Mouse (Mus musculus) myocyte (in vitro differentiated cells): ENCODE measurements around the gene Tmem203. TPM values are rescaled to one million over a fixed set of nuclear protein-coding genes. Genes with fewer than 3 reads are reported as not detected.

ENCODE experiments used
- H3K27me3 ChIP-seq: one replicate; pipeline ENCODE4 v1.6.1; 2011; ENCODE audit not compliant: control insufficient read depth, insufficient read depth, insufficient read length
- H3K36me3 ChIP-seq: one replicate; pipeline ENCODE4 v1.6.1; 2011; ENCODE audit not compliant: control insufficient read depth, insufficient read depth
- H3K4me2 ChIP-seq: one replicate; pipeline ENCODE4 v1.6.1; 2011; ENCODE audit warnings: low read depth, control low read depth
- H3K4me3 ChIP-seq: one replicate; pipeline ENCODE4 v1.5.1; 2011; ENCODE audit warnings: mild to moderate bottlenecking, control low read depth, moderate library complexity
- H3K79me2 ChIP-seq: one replicate; pipeline ENCODE4 v1.6.1; 2011; ENCODE audit not compliant: control insufficient read depth, insufficient read depth
- H3ac ChIP-seq: one replicate; pipeline ENCODE4 v1.6.1; 2011; ENCODE audit not compliant: control insufficient read depth, insufficient read length
- CEBPB ChIP-seq: IDR thresholded peaks from 2 replicates; pipeline ENCODE4 v1.6.1; 2011; ENCODE audit warnings: mild to moderate bottlenecking, moderate library complexity; ENCODE audit not compliant: poor library complexity, insufficient read depth, severe bottlenecking
- E2F4 ChIP-seq: IDR thresholded peaks from one replicate; pipeline ENCODE4 v1.6.1; 2011; ENCODE audit warnings: mild to moderate bottlenecking, control low read depth, moderate library complexity; ENCODE audit not compliant: insufficient read depth
- MAX ChIP-seq: IDR thresholded peaks from one replicate; pipeline ENCODE4 v1.6.1; 2011; ENCODE audit warnings: low read depth, mild to moderate bottlenecking, control low read depth
- MYOD1 ChIP-seq, 3 experiments: IDR thresholded peaks; one replicate each; pipeline ENCODE4 v1.6.1; 2011; ENCODE audit warnings: control low read depth in 2 of 3, low read depth in 2 of 3, mild to moderate bottlenecking in 2 of 3, moderate library complexity in 1 of 3; ENCODE audit not compliant: insufficient read length in 2 of 3, control insufficient read depth in 1 of 3
- MYOG ChIP-seq, 3 experiments: IDR thresholded peaks; one replicate each; pipeline ENCODE4 v1.6.1; 2011; ENCODE audit warnings: control low read depth in 2 of 3, low read depth in 2 of 3, mild to moderate bottlenecking in 2 of 3; ENCODE audit not compliant: insufficient read length in 2 of 3, control insufficient read depth in 1 of 3, insufficient read depth in 1 of 3
- POLR2A ChIP-seq: IDR thresholded peaks from one replicate; pipeline ENCODE4 v1.6.1; 2011; ENCODE audit warnings: low read depth, mild to moderate bottlenecking, control low read depth, moderate library complexity; ENCODE audit not compliant: insufficient read length
- POLR2AphosphoS2 ChIP-seq: IDR thresholded peaks from one replicate; pipeline ENCODE4 v1.6.1; 2011; ENCODE audit warnings: low read depth, control low read depth; ENCODE audit not compliant: insufficient read length
- REST ChIP-seq: IDR thresholded peaks from one replicate; pipeline ENCODE4 v1.6.1; 2011; ENCODE audit warnings: mild to moderate bottlenecking, control low read depth, moderate library complexity; ENCODE audit not compliant: insufficient read depth, insufficient read length
- SRF ChIP-seq: IDR thresholded peaks from one replicate; pipeline ENCODE4 v1.6.1; 2011; ENCODE audit warnings: low read depth; ENCODE audit not compliant: control insufficient read depth, insufficient read length
- TCF12 ChIP-seq: IDR thresholded peaks from one replicate; pipeline ENCODE4 v1.6.1; 2011; ENCODE audit warnings: mild to moderate bottlenecking, control low read depth; ENCODE audit not compliant: poor library complexity, insufficient read depth, severe bottlenecking
- TCF3 ChIP-seq: IDR thresholded peaks from one replicate; pipeline ENCODE4 v1.6.1; 2011; ENCODE audit warnings: low read depth, control low read depth; ENCODE audit not compliant: insufficient read length
- USF1 ChIP-seq: IDR thresholded peaks from one replicate; pipeline ENCODE4 v1.6.1; 2011; ENCODE audit warnings: low read depth, mild to moderate bottlenecking, control low read depth, moderate library complexity
- polyA plus RNA-seq: library from polyadenylated mRNA; unstranded; fragments of >200 nt; fragmentation: generic; extraction: Trizol; gene quantifications from one replicate; pipeline ENCODE4 v1.2.1, GENCODE M21; 2012; ENCODE audit warnings: missing spikeins

Gene Tmem203
- polyA plus RNA-seq, 1 experiment = 47.2 TPM

DNA sequence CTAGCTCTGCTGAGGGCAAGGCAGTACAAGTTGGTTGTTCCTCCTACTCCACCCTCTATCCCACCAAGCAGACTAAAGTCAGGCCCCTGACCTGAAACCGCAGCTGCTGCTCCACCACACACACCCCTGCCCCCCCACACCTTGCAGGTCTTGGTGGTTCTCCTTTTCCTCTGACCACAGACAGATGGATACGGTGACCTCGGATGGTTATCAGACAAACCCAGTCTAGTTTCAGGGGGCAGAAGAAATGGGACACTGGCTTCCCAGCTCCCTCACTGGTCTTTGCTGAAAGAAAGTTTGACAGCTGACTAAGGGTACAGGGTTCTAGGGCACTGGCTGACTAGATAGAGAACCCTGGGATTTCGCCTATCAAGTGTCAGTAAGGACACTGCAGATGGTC, 21.8 kb upstream of the Tmem203 start:
- H3ac ChIP-seq = no peak overlapping the region
- peaks cover 69% of the 10 kb centered on the region for H3K27me3 ChIP-seq
- no peaks in the 10 kb centered on the region for H3K79me2 ChIP-seq
- TF ChIP-seq MAX = no peak
- TF ChIP-seq POLR2A = no peak
- TF ChIP-seq SRF = no peak
- TF ChIP-seq MYOG (IDR thresholded peaks at IDR 0.05; ENCODE audit: control insufficient read depth in 1 of 3, insufficient read depth in 1 of 3, insufficient read length in 2 of 3, low read depth in 2 of 3) = no peak
- TF ChIP-seq TCF3 = no peak
- no peak for TF ChIP-seq REST
- no peak for TF ChIP-seq POLR2AphosphoS2
- no peak for TF ChIP-seq MYOD1 (IDR thresholded peaks at IDR 0.05; ENCODE audit: control insufficient read depth in 1 of 3, insufficient read length in 2 of 3, low read depth in 2 of 3)
- TF ChIP-seq USF1 = no peak
- no peak for TF ChIP-seq CEBPB
- TF ChIP-seq E2F4 = no peak
- no peak for TF ChIP-seq TCF12
- H3K4me3 ChIP-seq = no peak overlapping the region
- H3K36me3 ChIP-seq = no peaks in the 10 kb centered on the region
- no peak overlapping the region for H3K4me2 ChIP-seq

DNA sequence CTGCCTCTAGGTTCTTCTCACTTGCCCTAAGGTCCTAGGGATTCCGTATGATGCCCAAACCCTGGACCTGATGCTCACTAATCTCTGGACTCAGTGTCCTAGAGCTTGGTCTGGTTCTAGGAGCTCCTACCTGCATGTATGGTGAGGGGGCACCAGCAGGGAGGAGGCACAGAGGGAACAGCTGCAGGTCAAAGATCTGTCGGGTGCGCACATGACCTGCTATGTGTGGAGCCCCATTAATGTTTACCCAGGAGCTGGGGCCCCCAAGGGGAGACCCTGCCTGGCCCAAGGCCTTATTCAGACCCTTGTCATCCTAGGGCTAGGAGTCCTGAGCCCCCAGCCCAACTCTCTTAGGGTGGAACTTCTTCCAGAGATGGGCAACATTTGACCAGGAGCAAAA, 21.2 kb upstream of the Tmem203 start, which contains the start of gene Slc34a3:
TSS of gene Slc34a3 (minus strand) at position 315 of the 400 bp plus-strand sequence.
- no peaks in the 10 kb centered on the region for H3K79me2 ChIP-seq
- no peak within 1 kb of the TSS for H3K4me2 ChIP-seq
- H3K36me3 ChIP-seq = no peaks in the 10 kb centered on the region
- TF ChIP-seq MYOG (IDR thresholded peaks at IDR 0.05; ENCODE audit: control insufficient read depth in 1 of 3, insufficient read depth in 1 of 3, insufficient read length in 2 of 3, low read depth in 2 of 3) (no peak), MYOD1 (IDR thresholded peaks at IDR 0.05; ENCODE audit: control insufficient read depth in 1 of 3, insufficient read length in 2 of 3, low read depth in 2 of 3) (no peak), POLR2AphosphoS2 (no peak), TCF3 (no peak), E2F4 (no peak), TCF12 (no peak), REST (no peak), MAX (no peak), CEBPB (no peak)
- H3K4me3 ChIP-seq = no peak within 1 kb of the TSS
- peaks cover 69% of the 10 kb centered on the region for H3K27me3 ChIP-seq
- H3ac ChIP-seq = no peak within 1 kb of the TSS

DNA sequence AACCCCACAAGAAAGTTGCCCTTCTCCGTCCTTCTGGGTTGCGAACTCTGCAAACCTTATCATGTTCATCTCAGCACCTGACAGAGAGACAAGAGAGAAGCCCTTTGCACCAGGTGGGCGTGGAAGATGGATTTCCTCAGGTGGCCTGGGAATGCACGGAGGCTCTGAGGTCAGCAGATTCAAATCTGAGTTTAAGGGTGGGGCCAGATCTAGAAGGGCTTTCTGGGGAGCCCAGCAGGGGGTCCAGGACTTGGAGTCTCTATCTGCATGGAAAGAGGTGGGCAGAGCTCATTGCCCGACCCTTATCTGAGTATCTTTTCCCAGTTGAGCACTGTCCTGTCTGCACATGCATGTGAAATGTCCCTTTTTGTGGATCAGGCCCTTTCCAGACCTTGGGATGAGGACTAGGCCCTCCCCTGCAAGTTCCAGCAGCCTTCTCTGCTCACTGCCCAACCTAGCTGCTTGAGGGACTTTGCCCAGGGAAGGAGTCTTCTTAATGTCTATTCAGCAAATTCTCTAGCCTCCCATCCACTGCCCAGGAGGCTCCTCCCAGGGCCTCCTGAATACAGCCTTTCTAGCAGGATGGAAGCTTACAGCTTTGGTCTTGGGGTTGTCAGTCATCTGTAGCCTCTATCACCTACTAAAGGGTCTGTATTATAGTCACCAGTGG, 20.6 kb upstream of the Tmem203 start:
- Histone ChIP-seq H3K4me2 (no peak overlapping the region), H3ac (no peak overlapping the region), H3K79me2 (no peaks in the 10 kb centered on the region), H3K4me3 (no peak overlapping the region), H3K27me3 (peaks cover 69% of the 10 kb centered on the region), H3K36me3 (no peaks in the 10 kb centered on the region)
- no peak for TF ChIP-seq E2F4
- TF ChIP-seq REST = no peak
- no peak for TF ChIP-seq SRF
- no peak for TF ChIP-seq USF1
- no peak for TF ChIP-seq CEBPB
- no peak for TF ChIP-seq POLR2AphosphoS2
- TF ChIP-seq POLR2A = no peak
- TF ChIP-seq TCF12 = no peak
- TF ChIP-seq TCF3 = no peak
- no peak for TF ChIP-seq MYOD1 (IDR thresholded peaks at IDR 0.05; ENCODE audit: control insufficient read depth in 1 of 3, insufficient read length in 2 of 3, low read depth in 2 of 3)
- no peak for TF ChIP-seq MYOG (IDR thresholded peaks at IDR 0.05; ENCODE audit: control insufficient read depth in 1 of 3, insufficient read depth in 1 of 3, insufficient read length in 2 of 3, low read depth in 2 of 3)
- TF ChIP-seq MAX = no peak

DNA sequence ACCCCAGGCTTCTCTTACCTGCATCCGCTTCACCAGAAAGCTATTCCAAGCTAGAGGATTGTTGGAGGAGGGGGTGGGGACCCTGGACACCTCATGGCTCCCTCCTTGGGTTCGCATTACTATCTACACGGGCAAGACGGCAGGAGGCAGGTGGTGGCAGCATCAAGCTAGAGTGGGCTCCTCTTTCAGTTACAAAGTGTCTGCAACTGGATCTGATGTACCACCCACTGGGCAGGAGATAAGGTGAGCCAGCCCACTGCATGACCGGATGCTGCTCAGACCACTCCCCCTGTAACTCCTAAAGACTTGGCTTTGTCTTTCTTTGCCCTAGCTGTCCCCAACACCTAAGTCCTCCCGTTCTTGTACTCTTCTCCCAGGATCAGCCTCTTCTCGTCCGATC, 18.6 kb upstream of the Tmem203 start, which contains the start of gene Rnf224:
TSS of gene Rnf224 (minus strand) at position 174 of the 400 bp plus-strand sequence.
- Histone ChIP-seq H3K27me3 (peaks cover 55% of the 10 kb centered on the region), H3K79me2 (no peaks in the 10 kb centered on the region), H3K4me3 (no peak within 1 kb of the TSS), H3ac (no peak within 1 kb of the TSS), H3K4me2 (no peak within 1 kb of the TSS), H3K36me3 (no peaks in the 10 kb centered on the region)
- no peak for TF ChIP-seq MAX
- no peak for TF ChIP-seq MYOG (IDR thresholded peaks at IDR 0.05; ENCODE audit: control insufficient read depth in 1 of 3, insufficient read depth in 1 of 3, insufficient read length in 2 of 3, low read depth in 2 of 3)

DNA sequence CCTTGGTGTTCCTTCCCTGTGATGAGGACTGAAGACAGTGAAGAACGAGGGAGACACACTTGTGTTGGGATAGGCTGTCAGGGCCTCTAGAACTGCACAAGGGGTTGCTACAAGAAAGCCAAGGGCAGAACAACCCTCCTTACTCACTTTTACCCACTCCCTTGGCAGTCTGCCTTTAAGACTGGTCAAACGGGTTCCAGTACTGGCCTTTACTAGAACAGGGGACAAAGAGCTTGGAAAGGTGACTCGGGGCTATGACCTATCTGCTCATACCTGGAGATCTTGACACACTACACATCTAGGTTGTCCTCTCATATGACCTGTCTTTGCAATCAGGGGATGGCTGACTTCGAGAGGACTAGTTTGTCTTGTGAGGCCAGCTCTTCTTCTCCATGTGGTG, 17.7 kb upstream of the Tmem203 start:
- Histone ChIP-seq H3K79me2 (no peaks in the 10 kb centered on the region), H3K27me3 (peaks cover 55% of the 10 kb centered on the region), H3K36me3 (no peaks in the 10 kb centered on the region), H3K4me2 (no peak overlapping the region), H3ac (no peak overlapping the region), H3K4me3 (no peak overlapping the region)
- no peak for TF ChIP-seq TCF12
- TF ChIP-seq SRF = no peak
- no peak for TF ChIP-seq E2F4
- no peak for TF ChIP-seq CEBPB
- no peak for TF ChIP-seq REST
- TF ChIP-seq MAX = no peak
- no peak for TF ChIP-seq MYOG (IDR thresholded peaks at IDR 0.05; ENCODE audit: control insufficient read depth in 1 of 3, insufficient read depth in 1 of 3, insufficient read length in 2 of 3, low read depth in 2 of 3)
- TF ChIP-seq MYOD1 (IDR thresholded peaks at IDR 0.05; ENCODE audit: control insufficient read depth in 1 of 3, insufficient read length in 2 of 3, low read depth in 2 of 3) = no peak
- no peak for TF ChIP-seq POLR2AphosphoS2
- no peak for TF ChIP-seq TCF3
- TF ChIP-seq POLR2A = no peak
- TF ChIP-seq USF1 = no peak
